Mouse (Mus musculus) gastrocnemius, postnatal 36 days (tissue): ENCODE results near the gene Art1. TPM values are rescaled to one million over a fixed set of nuclear protein-coding genes. Genes with fewer than 3 reads are reported as not detected.
A peak's percentile ranks its signal among the peaks of the same experiment; 100 is the strongest.

Source experiments
- DNase-seq, 2 experiments: peaks; one replicate each; pipeline ENCODE4 v3.0.0; 2022
- intact Hi-C: fragments of 180-260 bp; cut with DNase I; formaldehyde crosslinking; loops from one replicate; pipeline ENCODE4 v1.15.1; 2025
- total RNA-seq, 2 experiments: library from RNA; stranded (reverse); gene quantifications; 2 replicates each; pipeline ENCODE4 v1.2.3; 2021

Gene Art1
- total RNA-seq, 2 experiments from 2014 or later, result 439 to 486 TPM

DNA sequence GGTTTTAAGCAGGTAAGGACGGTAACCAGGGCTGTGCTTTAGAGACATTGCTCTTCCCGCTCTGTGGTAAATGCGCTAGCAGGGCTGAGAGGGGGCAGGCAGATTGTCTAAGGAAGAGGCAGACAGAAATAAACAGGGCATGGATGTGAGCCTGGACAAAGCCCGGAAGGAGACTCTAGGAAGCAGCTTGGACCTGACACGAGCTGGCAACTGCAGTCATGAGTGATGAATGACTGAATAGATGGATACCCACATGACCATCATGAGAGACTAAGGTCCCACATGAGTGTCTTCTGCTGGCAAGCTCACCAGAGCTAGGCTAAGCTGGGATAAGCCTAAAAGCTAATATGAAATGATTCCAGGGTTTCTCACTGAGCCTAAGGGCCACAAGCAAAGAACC lies 2.6 kb downstream of the Art1 start:
- intact Hi-C loops, result no loop called here
- DNase-seq, result no peak

DNA sequence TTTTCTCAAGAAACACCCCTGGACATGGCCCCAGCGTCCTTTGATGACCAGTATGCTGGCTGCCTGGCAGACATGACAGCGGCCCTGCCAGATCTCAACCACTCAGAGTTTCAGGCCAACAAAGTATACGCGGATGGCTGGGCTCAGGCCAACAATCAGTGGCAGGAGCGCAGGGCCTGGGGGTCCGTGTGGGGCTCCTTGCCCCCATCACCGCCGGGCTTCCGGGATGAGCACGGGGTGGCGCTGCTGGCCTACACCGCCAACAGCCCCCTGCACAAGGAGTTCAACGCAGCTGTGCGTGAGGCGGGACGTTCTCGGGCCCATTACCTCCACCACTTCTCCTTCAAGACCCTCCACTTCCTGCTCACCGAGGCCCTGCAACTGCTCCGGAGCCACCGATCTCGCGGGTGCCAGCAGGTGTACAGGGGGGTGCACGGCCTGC lies 5.2 kb downstream of the Art1 start:
- peak in 1 of 2 experiments; percentile 16 for DNase-seq

DNA sequence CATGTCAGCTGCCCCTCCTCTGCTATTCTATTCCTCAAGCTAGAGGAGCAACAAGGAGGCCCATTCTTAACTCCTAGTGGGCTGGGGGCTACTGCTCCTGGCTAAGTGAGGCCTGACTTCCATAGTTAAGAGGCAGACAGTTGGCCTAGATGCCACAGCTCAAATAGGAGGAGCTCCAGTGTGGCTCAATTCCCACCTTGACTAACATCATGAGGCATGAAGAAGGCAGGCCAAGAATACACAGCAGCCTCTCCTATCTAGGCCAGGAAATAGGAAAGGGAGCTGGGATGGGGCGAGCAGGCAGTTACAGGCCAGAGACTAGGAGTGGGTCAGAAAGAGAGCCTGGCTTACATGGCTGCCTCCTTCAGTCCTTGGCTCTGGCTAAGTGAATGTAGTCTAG lies 6.7 kb downstream of the Art1 start:
- DNase-seq, result no peak
- intact Hi-C loops, result no loop called here

More for the DNA sequence above, 5.2 kb downstream of the Art1 start:
- intact Hi-C loops, result no loop called here

DNA sequence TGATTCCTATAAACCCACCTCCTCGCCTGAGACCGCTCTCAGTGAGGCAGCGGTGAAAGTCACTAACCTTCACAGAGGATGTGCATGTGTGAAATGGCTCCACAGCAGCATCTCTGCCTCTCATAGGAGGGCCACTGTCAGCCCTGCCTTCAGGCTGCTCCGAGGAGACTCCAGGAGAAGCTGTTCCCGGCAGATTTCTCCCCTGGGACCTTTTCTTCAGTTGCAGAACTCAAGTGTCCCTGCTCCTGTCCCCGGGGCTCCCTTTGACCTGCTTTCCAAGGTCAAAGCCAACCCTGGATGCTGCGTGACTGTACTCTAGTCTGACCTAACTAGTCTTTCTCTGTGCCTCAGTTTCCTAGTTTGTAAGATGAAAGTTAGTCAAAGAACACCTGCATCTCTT lies 7.6 kb downstream of the Art1 start, which contains the start of gene Art5:
Art5 (minus strand) TSS at position 319 of the 400 bp plus-strand sequence.
- intact Hi-C loops, result no loop called here
- DNase-seq, result no peak

DNA sequence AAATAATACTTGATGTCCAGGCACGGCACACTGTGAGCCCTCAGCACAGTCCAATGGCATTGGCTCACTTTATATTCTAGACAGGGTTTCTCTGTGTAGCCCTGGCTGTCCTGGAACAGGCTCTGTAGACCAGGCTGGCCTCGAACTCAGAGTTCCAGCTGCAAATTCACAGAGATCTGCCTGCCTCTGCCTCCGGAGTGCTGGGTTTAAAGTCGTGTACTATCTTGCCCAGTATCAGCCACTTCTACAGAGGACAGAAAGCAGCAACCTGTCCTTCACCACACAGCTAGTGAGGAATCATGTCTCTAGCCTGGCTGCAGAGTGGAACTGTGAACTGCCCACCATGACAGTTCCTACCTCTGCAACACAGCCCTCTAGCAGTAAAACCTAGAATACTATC lies 8.2 kb downstream of the Art1 start:
- DNase-seq, result no peak
- intact Hi-C loops, result no loop called here

DNA sequence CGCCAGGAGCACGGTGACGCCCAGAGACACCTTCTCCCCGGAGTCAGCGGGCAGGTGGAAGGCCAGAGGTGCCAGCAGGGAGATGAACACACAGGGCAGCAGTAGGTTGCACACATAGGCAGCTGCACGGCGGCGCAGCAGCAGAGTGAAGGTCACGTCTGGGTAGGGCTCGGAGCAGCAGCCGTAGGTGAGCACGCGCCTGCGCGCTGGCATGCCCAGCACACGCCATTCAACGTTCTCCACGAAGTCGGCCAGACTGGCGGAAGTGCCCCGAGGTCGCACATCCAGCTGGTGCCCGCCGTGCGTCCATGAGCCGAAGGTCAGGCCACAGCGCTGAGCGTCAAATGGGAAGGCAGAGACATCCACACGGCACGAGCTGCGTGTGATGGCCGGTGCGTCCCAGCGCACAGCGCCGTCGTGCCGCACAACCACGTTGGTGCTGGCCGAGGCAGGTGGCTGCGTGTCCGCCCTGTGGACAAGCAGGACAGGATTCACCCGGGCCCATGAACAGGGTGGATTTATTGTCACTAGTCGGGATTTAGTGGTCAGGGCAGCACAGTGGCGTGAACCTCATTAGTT lies 11.7 kb downstream of the Art1 start:
- intact Hi-C loops, result no loop called here
- no peak for DNase-seq

DNA sequence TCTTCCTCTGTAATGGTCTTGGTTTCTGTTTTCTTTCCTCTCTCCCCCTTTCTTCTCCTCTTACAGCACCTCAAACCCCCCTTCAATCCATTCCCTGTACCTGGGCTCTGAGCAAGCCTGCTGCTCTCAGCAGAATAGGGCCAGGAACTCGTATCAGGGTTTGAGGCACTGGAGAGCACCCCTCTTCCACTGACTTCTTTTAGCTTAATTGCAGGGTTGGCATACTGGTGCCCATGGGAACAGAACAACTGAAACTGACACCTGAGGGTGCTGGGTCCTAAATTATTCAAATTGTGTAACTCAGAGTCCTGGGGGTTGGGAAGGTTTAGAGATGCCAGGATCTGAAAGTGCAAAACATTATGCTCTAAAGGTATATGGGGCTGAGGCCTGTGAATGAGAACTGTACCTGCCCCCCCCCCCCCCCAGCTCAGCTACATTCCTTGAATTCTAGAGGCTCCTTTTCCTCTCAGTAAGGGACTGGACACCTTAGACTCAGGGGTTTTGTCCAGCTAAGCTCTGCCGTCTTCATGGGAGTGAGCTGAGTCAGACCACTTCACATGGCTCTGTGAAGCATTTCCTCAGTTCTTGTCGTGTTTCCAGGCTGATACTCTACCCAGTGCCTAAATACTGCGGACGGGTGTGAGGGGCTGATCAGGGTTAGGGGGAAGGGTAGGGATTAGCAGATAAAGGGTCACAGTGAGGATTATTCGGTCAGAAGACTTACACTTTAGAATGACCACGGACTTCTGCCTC lies 15.2 kb downstream of the Art1 start, which contains the start of gene Chrna10:
Chrna10 (minus strand) TSS at position 250 of the 753 bp plus-strand sequence.
- intact Hi-C loops, result no loop called here
- DNase-seq, result no peak

DNA sequence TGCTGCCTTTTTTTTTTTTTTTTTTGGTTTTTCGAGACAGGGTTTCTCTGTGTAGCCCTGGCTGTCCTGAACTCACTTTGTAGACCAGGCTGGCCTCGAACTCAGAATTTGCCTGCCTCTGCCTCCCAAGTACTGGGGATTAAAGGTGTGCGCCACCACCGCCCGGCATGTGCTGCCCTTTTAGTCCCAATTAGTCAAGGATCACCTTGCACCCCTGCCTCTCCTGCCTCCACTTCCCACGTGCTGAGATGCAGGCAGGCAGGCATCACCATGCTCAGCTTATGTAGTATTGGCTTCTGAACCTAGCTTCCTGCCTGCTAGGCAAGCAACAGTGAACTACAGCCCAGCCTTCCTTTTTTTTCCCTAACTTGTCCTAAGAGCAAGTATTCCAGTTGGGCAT lies 15.8 kb downstream of the Art1 start:
- no peak for DNase-seq
- intact Hi-C loops, result no loop called here

DNA sequence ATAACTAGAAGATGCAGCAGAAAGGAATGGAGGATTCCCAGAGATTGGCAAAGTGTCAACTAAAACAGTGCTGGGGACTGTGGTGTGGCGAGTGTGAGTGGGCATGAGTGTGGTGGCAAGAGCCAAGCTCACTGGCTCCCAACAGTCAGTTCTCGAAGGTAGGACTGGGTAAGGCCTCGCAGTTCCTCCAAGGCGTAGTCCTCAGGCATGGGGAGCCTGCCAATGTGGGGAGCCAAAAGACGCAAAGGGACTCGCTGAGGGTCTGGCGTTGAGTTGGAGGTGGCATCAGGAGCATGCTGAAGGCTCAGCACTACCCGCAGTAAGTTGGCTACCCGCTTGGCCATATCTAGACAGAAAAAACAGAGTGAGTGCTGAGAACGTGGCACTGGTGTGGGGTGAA lies 18.8 kb downstream of the Art1 start:
- intact Hi-C loops, result loop anchor here (5.0 kb wide), 1 partner anchor 57 kb away; no protein-coding TSS in a partner anchor
- DNase-seq, result no peak

DNA sequence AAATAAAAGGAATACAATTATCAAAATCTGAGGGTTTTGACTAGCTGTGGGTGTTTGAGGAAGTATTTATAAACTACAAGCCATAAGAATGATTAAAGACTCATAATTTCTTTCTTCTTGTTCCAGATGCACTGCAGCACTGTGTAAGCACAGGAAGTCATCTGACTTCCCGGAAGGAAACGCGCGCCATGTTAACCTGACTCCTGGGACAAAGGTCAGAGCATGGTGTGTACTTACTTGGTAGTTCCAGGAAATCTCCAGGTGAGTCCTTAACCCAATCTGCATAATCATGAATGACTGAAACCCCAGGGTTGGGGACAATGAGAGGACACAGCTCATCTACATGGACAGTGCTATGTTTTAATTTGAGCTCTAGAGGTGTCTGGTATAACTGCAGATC lies 30.9 kb downstream of the Art1 start:
- intact Hi-C loops, result no loop called here

DNA sequence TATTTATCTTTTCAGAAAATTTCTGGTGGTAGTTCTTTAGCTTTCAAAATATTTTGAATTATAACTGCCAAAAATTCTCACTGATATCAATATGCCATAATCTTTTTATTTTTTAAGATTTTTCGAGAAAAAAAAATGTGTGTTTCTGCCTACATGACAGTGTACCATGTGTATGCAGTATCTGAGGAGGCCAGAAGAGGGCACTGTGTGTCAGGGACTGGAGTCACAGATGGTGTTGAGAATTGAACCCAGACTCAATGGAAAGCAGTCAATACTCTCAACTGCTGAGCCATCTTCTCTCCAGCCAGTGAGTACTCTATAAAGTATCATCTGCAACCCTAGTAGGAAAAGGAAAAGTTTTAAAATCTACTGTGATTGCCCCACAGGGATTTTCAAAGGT lies 35.9 kb downstream of the Art1 start:
- intact Hi-C loops, result no loop called here
- no peak for DNase-seq

More for the DNA sequence above, 30.9 kb downstream of the Art1 start:
- DNase-seq, result no peak

DNA sequence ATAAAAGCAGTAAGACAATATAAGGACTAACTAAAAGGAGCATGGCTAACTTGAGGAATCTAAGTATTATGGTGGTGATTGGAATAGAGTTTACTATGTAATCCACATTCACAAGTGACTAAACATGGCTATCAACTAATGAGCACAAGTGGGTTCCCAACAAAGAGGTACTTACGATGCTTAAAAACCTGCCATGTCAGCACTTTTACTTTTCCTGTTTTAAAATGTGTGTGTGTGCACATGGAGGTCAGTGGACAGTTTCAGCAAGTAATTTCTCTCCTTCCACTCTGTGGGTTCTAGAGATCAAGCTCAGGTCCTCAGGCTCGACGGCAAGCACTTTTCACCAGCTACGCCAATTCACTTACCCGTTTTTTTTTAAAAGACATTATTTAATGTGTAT lies 36.4 kb downstream of the Art1 start:
- intact Hi-C loops, result no loop called here
- DNase-seq, result no peak

DNA sequence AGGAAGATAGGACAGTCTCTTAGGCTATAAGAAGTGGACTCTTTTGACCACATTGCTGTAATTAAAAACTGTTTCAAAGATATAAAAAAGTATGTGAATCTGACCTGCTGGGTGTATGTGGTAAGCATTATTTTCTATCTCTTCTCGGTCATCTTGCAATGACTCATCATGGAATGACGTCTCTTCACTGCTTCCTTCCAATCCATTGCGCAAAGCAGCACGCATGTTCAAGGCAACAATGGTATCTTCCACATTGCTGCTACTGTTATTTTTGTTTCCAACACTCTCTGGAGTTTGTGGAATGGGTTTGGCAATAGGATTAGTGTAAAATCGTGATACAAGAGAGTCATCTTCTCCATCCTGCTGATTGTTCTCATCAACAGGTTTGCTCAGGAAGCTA lies 52.1 kb downstream of the Art1 start:
- intact Hi-C loops, result no loop called here

More for the DNA sequence above, 52.1 kb downstream of the Art1 start:
- no peak for DNase-seq

Other genes starting within 250 kb of the Art1 start
- 1 to 10 TPM; 1.3 to 2.0 TPM for gene Folr2, start 244.5 kb upstream of the Art1 start, total RNA-seq
- 10 to 100 TPM; 16.6 to 22.3 TPM for gene Anapc15, start 238.0 kb upstream of the Art1 start, total RNA-seq
- gene Folr1, start 231.0 kb upstream of the Art1 start, total RNA-seq, result 1 to 10 TPM in 1 of 2 experiments, under 1 TPM in 1; 0.91 to 1.2 TPM
- 10 to 100 TPM; 93.2 to 99.8 TPM for gene Lamtor1, start 195.8 kb upstream of the Art1 start, total RNA-seq
- gene Tomt, start 195.4 kb upstream of the Art1 start, total RNA-seq, result not detected
- gene Lrrc51, start 167.8 kb upstream of the Art1 start, total RNA-seq, result 1 to 10 TPM; 2.9 to 3.2 TPM
- gene Numa1, start 167.6 kb upstream of the Art1 start, total RNA-seq, result 10 to 100 TPM; 43.4 to 48.3 TPM
- gene Il18bp, start 83.1 kb upstream of the Art1 start, total RNA-seq, result 1 to 10 TPM; 1.3 to 2.4 TPM
- gene Rnf121, start 36.3 kb upstream of the Art1 start, total RNA-seq, result 10 to 100 TPM; 22.0 to 22.5 TPM
- gene Xndc1, start 36.2 kb upstream of the Art1 start, total RNA-seq, result 1 to 10 TPM; 3.2 to 4.5 TPM
- gene Xntrpc, start 36.0 kb upstream of the Art1 start, total RNA-seq, result under 1 TPM; 0.54 to 0.66 TPM
- under 1 TPM; 0.42 to 0.54 TPM for gene Trpc2, start 18.6 kb upstream of the Art1 start, total RNA-seq
- 10 to 100 TPM; 12.9 to 16.4 TPM for gene Art5, start 7.7 kb downstream of the Art1 start, total RNA-seq
- not detected for gene Chrna10, start 15.1 kb downstream of the Art1 start, total RNA-seq
- 10 to 100 TPM; 20.8 to 22.6 TPM for gene Nup98, start 108.4 kb downstream of the Art1 start, total RNA-seq
- 10 to 100 TPM; 23.3 to 25.4 TPM for gene Pgap2, start 108.5 kb downstream of the Art1 start, total RNA-seq
- 10 to 100 TPM; 15.6 to 15.7 TPM for gene Rhog, start 154.3 kb downstream of the Art1 start, total RNA-seq
- 100 to 1,000 TPM; 155 to 167 TPM for gene Stim1, start 166.1 kb downstream of the Art1 start, total RNA-seq